Mouse (Mus musculus) testis, adult 2 months (tissue): ENCODE results near the gene Creb3.

Experiments
- CTCF ChIP-seq: fragments of 200-500 bp; IDR thresholded peaks from 2 replicates; pipeline ENCODE4 v1.5.1; 2012; ENCODE audit warnings: low read depth, mild to moderate bottlenecking, inconsistent platforms, low read length, moderate library complexity; ENCODE audit not compliant: control insufficient read depth, insufficient read depth, insufficient replicate concordance
- POLR2A ChIP-seq: fragments of 200-500 bp; IDR thresholded peaks from 2 replicates; pipeline ENCODE4 v1.6.1; 2012; ENCODE audit warnings: low read depth, mild to moderate bottlenecking, inconsistent platforms, low read length, moderate library complexity; ENCODE audit not compliant: control insufficient read depth

- TF ChIP-seq POLR2A (no peak), CTCF (no peak)
These were observed 48.3 kb upstream of the Creb3 start for GRCm38 (mm10) chr4:43513791-43514190.
